Mouse (Mus musculus) lung, adult 2 months (tissue): ENCODE measurements around the gene Ect2. TPM values are rescaled to one million over a fixed set of nuclear protein-coding genes. Genes with fewer than 3 reads are reported as not detected.

ENCODE experiments used
- DNase-seq: peaks from one replicate; pipeline ENCODE4 v3.0.0; 2022
- H3K4me1 ChIP-seq: fragments of 200-500 bp; 2 replicates; pipeline ENCODE4 v1.6.1; 2011; ENCODE audit warnings: low read length; ENCODE audit not compliant: control insufficient read depth, insufficient read depth
- H3K4me3 ChIP-seq: fragments of 200-500 bp; replicated peaks from 2 replicates; pipeline ENCODE3; 2011; ENCODE audit warnings: low read depth, mild to moderate bottlenecking, control low read depth, low read length; ENCODE audit errors: extremely low read depth
- CTCF ChIP-seq: fragments of 200-500 bp; IDR thresholded peaks from 2 replicates; pipeline ENCODE4 v1.5.1; 2011; ENCODE audit warnings: mild to moderate bottlenecking, low read length, control low read depth; ENCODE audit not compliant: insufficient read depth
- POLR2A ChIP-seq: fragments of 200-500 bp; IDR thresholded peaks from 2 replicates; pipeline ENCODE4 v1.6.1; 2011; ENCODE audit warnings: low read depth, mild to moderate bottlenecking, control low read depth, low read length, borderline replicate concordance; ENCODE audit errors: extremely low read depth
- WGBS: fragments of 180-500 bp; shearing (Covaris S2); methylation state at CpG from one replicate; pipeline ENCODE4 v1.1.7; 2018; 5-methylcytosine and 5-hydroxymethylcytosine counted together
- polyA plus RNA-seq: library from polyadenylated mRNA; depleted of rRNA; stranded (reverse); fragments of >200 nt; gene quantifications from 2 replicates; pipeline ENCODE4 v1.2.3, GENCODE M21; 2012; rRNA removed

Ect2 gene
- polyA plus RNA-seq, result 0.24 and 0.86 TPM in 2 replicates

- TF ChIP-seq POLR2A (peak; percentile 54; the same call in 1 of the 2 replicates), CTCF (no peak)
- under 1% methylated on average over 37 of the region's 37 CpGs for WGBS
- Histone ChIP-seq H3K4me3 (peak within 1 kb of the TSS; percentile 79), H3K4me1 (peaks cover 2% of the 10 kb centered on the region; the same call in 1 of the 2 replicates)
- peak; percentile 98 for DNase-seq
Measured at GRCm38 (mm10) chr3:27153701-27154209, at the start of gene Ect2. Gene Ect2 (minus strand): TSS chr3:27153878.

DNA sequence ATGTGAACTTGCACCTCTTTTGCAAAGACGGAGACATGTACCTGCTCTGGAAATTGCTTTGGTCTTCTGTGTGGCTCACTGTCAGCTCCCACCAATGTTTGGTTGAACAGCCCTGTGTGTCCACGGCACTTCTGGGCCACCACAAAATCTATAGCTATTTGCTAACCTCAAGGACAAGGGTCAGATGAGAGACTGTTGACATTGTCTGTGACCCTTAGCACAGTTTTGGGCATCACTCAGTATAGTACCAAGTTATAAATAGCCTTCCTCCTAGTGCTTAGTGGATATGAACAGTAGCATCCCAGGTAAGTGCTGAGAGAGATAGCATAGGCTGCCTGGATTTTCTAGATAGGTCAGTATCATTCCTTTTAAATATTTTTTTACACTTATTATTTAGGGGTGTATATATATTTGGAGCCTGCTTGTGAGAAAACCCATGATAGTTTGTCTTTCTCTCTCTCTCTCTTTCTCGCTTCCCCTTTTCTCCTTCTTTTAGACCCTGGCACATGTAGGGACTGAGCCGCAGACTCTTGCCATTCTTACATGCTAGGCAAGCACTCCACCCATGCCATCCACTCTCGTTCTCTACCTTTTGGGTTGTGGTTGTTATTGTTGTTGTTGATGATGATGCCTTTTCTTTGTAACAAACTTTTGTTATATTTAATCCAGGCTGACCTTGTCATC, 48.2 kb upstream of the Ect2 start:
- H3K4me1 ChIP-seq, result no peaks in the 10 kb centered on the region; the same call in 1 of the 2 replicates
- 83% methylated on average over 5 of the region's 5 CpGs for WGBS
- DNase-seq, result no peak
- no peak overlapping the region for H3K4me3 ChIP-seq
- TF ChIP-seq POLR2A (no peak), CTCF (no peak)

DNA sequence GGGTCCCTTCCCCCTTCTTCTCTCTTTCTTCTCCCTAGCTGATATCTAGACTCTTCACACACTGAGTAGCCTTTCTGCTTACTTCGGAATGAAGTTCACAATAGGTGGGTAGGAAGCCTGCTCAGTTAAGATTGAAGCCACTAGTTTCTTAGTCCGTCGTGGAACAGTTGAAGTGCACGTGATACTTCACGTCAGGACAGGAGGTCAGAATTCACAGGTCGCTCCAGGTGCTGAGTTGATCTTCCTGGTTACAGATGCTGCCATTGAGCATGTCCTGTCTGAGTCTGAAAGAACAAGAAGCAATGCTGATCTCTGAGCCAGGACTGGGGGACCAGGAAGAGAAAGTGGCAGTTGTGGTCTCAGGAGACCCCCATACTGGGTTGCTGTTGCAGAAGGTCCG, 45.4 kb upstream of the Ect2 start:
- H3K4me1 ChIP-seq, result no peaks in the 10 kb centered on the region
- 83% methylated on average over 7 of the region's 7 CpGs for WGBS
- no peak overlapping the region for H3K4me3 ChIP-seq
- DNase-seq, result no peak
- no peak for TF ChIP-seq CTCF
- no peak for TF ChIP-seq POLR2A

DNA sequence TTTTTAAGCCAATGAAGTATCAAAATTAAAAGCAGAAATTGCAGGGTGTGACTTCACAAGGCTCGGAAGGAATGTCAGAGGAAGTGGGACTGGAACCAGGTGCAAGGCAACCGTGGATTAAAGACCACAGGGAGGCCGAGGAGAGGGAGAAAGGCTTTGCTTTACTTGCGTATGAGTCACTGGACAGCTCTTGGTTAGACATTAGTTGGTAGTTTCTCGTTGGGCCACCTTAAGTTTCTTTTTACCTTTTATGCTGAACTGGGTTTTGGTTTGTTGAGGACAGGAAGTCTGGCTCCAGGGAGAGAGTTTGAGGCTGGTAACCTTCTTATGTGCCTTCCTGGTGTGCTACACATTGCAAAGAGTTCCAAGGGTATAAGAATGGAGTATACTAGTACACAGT, 44.1 kb upstream of the Ect2 start:
- Histone ChIP-seq H3K4me1 (peaks cover 9% of the 10 kb centered on the region), H3K4me3 (no peak overlapping the region)
- no peak for DNase-seq
- TF ChIP-seq CTCF, result no peak
- no peak for TF ChIP-seq POLR2A
- 63% methylated on average over 5 of the region's 5 CpGs for WGBS

- Histone ChIP-seq H3K4me3 (no peak overlapping the region), H3K4me1 (peaks cover 11% of the 10 kb centered on the region)
- TF ChIP-seq CTCF (no peak), POLR2A (no peak)
- no peak for DNase-seq
- 79% methylated on average over 1 of the region's 1 CpGs for WGBS
Measured at GRCm38 (mm10) chr3:27196529-27196928, 42.9 kb upstream of the Ect2 start.

DNA sequence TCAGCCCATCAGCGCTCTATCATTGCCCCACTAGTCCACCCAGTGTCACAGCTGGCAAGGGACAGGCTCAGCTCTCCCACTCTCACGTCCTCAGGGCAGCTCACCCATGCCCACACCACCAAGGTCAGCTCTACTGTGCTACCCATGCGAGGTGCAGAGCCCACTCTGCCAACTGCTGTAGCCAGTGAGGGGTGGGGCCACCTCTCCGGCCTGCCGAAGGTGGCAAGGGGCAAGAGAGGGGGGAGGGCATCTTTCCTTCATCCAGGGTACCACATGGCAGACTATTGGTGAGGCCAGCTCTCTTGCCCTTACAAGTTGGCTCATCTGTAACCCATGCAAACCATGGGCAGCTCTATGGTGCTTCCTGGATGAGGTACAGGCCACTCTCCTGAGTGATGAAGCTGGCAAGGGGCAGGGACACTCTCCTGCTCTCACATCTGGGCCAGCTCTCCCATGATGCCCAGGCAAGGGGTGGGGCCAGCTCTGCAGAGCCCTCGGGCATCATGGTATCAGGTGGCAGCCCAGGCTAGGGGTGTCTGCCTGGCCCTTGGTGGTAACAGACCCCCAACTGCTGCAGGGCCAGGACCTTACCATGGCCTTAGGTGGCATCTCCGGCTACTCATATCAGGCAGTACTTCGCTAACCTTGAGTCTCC, 42.0 kb upstream of the Ect2 start:
- TF ChIP-seq POLR2A (no peak), CTCF (no peak)
- 91% methylated on average over 8 of the region's 8 CpGs for WGBS

DNA sequence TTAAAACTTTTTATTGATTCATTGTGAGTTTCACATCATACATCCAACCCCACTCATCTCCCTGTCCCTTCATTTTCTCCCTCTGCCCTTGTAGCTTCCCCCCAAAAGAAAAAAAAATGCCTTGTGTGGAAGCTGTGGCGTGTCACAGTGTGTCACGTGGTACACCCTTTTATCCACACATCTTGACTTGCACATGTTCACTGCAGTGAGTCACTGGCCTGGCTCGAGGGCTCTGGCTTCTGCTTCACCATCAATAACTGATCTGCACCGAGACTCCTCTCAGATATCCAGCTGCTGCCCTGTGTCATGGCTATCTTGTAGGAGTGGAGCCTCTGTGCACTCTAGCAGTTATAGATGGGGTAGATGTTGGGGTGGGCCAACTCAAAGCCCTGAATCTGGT, 41.5 kb upstream of the Ect2 start:
- WGBS, result 59% methylated on average over 4 of the region's 4 CpGs
- TF ChIP-seq CTCF (no peak), POLR2A (no peak)
- DNase-seq, result no peak
- H3K4me1 ChIP-seq, result peaks cover 11% of the 10 kb centered on the region
- no peak overlapping the region for H3K4me3 ChIP-seq

More for the DNA sequence above, 42.0 kb upstream of the Ect2 start:
- no peak overlapping the region for H3K4me3 ChIP-seq
- DNase-seq, result no peak
- peaks cover 11% of the 10 kb centered on the region for H3K4me1 ChIP-seq

DNA sequence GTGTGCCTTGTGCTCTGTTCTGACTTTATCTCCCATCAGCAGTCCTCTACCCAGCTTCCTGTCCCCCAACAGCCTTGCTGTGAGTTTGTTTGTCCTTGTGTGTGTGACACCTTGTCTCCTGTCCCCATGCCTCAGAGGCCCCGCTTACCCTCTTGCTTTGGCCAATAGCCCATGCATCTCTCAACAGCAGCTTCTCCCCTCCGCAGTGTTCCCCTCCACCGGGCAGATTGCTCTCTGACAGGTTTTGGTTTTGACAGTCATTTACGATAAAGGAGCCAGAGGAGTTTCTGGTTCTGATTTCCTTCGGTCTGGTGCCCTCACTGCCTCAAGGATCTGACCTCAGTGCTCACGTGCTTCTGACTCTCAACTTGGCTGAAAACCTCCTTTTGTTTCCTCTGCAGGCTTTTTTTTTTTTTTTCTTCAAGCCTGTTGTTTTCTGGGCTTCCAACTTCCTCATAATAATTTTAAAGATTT, 40.2 kb upstream of the Ect2 start:
- H3K4me1 ChIP-seq, result peaks cover 14% of the 10 kb centered on the region
- no peak overlapping the region for H3K4me3 ChIP-seq
- 13% methylated on average over 6 of the region's 6 CpGs for WGBS
- no peak for TF ChIP-seq POLR2A
- TF ChIP-seq CTCF, result no peak
- peak; percentile 42 for DNase-seq

GRCm38 (mm10) chr3:27191856-27192255, 38.2 kb upstream of the Ect2 start:
- WGBS, result 71% methylated on average over 6 of the region's 6 CpGs

DNA sequence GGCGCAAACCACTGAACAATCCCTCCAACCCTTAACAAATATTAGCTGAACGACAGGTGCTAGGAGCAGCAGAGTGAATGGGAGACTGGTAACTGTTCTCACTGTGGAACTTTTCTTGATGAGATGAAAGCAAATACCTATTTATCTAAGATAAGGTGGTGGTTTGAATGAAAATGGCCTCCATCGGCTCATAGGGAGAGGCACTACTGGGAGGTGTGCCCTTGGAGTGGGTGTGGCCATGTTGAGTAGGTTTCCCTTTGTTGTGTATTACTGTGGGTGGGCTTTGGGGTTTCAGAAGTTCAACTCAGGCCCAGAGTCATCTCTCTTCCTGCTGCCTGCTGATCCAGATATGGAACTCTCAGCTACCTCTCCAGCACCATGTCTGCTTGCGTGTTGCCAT, 37.2 kb upstream of the Ect2 start:
- 85% methylated on average over 4 of the region's 4 CpGs for WGBS
- no peak for TF ChIP-seq POLR2A
- no peak for TF ChIP-seq CTCF
- DNase-seq, result no peak
- Histone ChIP-seq H3K4me3 (no peak overlapping the region), H3K4me1 (peaks cover 14% of the 10 kb centered on the region)

More at GRCm38 (mm10) chr3:27191856-27192255, 38.2 kb upstream of the Ect2 start:
- H3K4me1 ChIP-seq, result peaks cover 14% of the 10 kb centered on the region
- TF ChIP-seq CTCF (no peak), POLR2A (no peak)
- no peak for DNase-seq
- no peak overlapping the region for H3K4me3 ChIP-seq
